Mouse (Mus musculus) frontal cortex, postnatal 36 days (tissue): ENCODE results near the gene Nptn.

Experiments used
- DNase-seq, 2 experiments: peaks; one replicate each; pipeline ENCODE4 v3.0.0; 2022; ENCODE audit warnings: low spot score in 2 of 2

Gene Nptn

GRCm38 (mm10) chr9:58691471-58691870 lies 109.4 kb downstream of the Nptn start:
- DNase-seq: no peak

GRCm38 (mm10) chr9:58698486-58698885 lies 116.4 kb downstream of the Nptn start:
- no peak for DNase-seq

GRCm38 (mm10) chr9:58701751-58702150 lies 119.7 kb downstream of the Nptn start:
- DNase-seq: no peak

GRCm38 (mm10) chr9:58703766-58704165 lies 121.7 kb downstream of the Nptn start:
- no peak for DNase-seq

- no peak for DNase-seq
Observed at GRCm38 (mm10) chr9:58706024-58706423, 124.0 kb downstream of the Nptn start.
